Mouse (Mus musculus): ENCODE measurements at regions not wholly inside any gene's neighbourhood (a gene's known extent, or its start where the extent isn't known, plus 50 kb on each side); places are given as distances from the start of the nearest gene placed in this dataset.

DNA sequence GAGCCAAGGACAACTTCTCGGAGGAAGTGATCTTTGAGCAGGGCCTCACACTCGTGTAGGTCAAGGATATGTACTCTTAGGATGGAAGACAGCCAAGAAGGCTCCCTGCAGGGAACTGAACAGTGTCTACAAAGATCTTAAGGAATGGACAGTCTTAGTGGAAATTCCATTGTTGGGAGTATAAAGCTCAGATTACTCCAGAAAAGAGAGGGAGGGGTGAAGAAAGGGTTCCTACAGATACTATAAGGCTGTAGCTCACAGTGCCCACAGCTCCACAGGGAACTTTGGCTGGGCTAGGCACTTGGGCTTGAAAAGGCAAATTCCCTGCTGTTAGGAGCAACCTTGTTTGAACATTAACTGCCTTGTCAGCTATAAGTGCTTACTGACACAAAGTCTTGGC lies 85.6 kb upstream of the Slc1a4 start:
- H3K4me2 ChIP-seq (ENCODE audit: insufficient read depth, low read depth, poor library complexity, severe bottlenecking), result no peak overlapping the region
- no peaks in the 10 kb centered on the region for H3K27me3 ChIP-seq (replicated peaks)
- peaks cover 0 to 5% of the 10 kb centered on the region in 2 experiments; a peak in 1 of 4 replicates for H3K4me1 ChIP-seq (ENCODE audit: control insufficient read depth in 1 of 2, insufficient read depth in 2 of 2)
- dilution Hi-C loops (cut with MboI; ENCODE audit: extremely low pct_ligation_motif_present, extremely low pct_unique_long_range_greater_than_20kb, low sequenced_read_pairs) (no loop called here), in situ Hi-C loops (cut with MboI; ENCODE audit: low pct_ligation_motif_present, low pct_unique_long_range_greater_than_20kb, low sequenced_read_pairs) (loop anchor here (25.0 kb wide), 1 partner anchor 581 kb away; no protein-coding TSS in a partner anchor)
- TF ChIP-seq TBP (conservative IDR thresholded peaks at IDR 0.05; ENCODE audit: low read depth, low read length) (no peak), POLR2AphosphoS2 (IDR thresholded peaks at IDR 0.05; ENCODE audit: low read depth, low read length) (no peak), POLR2A (IDR thresholded peaks at IDR 0.05; ENCODE audit: low read depth, low read length) (no peak), IRF4 (IDR thresholded peaks at IDR 0.05; ENCODE audit: low read depth, low read length) (no peak)
- no peaks in the 10 kb centered on the region for H3K36me3 ChIP-seq (replicated peaks in 1 of 2; ENCODE audit: control insufficient read depth in 1 of 2, insufficient read depth in 1 of 2, low read length in 1 of 2)
- no peak overlapping the region for H3K9ac ChIP-seq (ENCODE audit: insufficient read depth, low read depth)
- no peak for DNase-seq (ENCODE audit: extremely low read depth)
- no peak overlapping the region for H3K4me3 ChIP-seq (replicated peaks in 1 of 3; ENCODE audit: low read depth in 2 of 3, low read length in 2 of 3, poor library complexity in 1 of 3)
- H3K79me2 ChIP-seq (replicated peaks; ENCODE audit: control insufficient read depth, extremely low read depth, insufficient read depth, poor library complexity, severe bottlenecking), result no peaks in the 10 kb centered on the region
- no peak overlapping the region for H3K27ac ChIP-seq (ENCODE audit: insufficient read depth, low read depth)
- H3K9me3 ChIP-seq (replicated peaks; ENCODE audit: low read length), result peaks cover 43% of the 10 kb centered on the region

DNA sequence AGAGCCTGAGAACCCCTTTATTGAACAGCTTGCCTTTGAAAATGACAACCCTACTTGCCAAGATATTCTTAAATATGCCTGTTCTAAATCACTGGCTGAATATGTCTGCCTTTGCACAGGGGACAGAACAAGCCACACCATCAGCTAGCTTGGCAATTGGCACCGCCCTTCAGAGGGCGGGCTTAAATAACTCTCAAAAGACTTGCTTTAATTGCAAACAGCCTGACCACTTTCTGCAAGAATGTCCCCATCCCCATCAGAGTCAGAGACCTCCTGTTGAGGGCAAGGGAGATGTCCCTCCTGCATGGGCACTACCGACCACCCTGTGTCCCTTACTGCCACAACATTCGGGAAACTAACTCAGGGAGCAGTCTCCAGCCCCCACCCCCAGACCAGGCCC lies 88.4 kb upstream of the Slc1a4 start:
- H3K79me2 ChIP-seq (replicated peaks; ENCODE audit: control insufficient read depth, extremely low read depth, insufficient read depth, poor library complexity, severe bottlenecking), result no peaks in the 10 kb centered on the region

DNA sequence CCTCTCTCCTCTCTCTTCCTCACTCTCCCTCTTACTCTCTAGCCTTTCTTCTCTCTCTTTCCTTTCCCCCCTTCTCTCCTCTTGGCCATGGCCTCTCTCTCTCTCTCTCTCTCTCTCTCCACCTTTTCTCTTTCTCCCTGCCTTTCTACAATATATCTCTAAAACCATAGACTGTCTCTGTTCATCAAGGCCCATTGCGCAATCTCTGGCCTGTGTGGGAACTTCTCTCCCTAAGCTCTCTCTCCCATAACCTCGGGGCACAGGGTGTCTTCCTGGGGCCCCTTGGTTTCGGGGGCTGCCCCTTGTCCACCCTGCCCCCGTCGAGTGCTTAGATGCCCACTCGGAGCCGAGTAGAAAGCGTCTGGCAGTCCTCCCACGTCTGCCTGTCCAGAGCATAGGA lies 103.5 kb upstream of the Slc1a4 start:
- Histone ChIP-seq H3K4me2 (ENCODE audit: insufficient read depth, low read depth, poor library complexity, severe bottlenecking) (no peak overlapping the region), H3K27me3 (replicated peaks) (peaks cover 1% of the 10 kb centered on the region), H3K9me3 (replicated peaks; ENCODE audit: low read length) (no peaks in the 10 kb centered on the region), H3K9ac (ENCODE audit: insufficient read depth, low read depth) (no peak overlapping the region), H3K4me3 (replicated peaks in 1 of 3; ENCODE audit: low read depth in 2 of 3, low read length in 2 of 3, poor library complexity in 1 of 3) (no peak overlapping the region), H3K4me1 (ENCODE audit: control insufficient read depth in 1 of 2, insufficient read depth in 2 of 2) (no peaks in the 10 kb centered on the region), H3K36me3 (replicated peaks in 1 of 2; ENCODE audit: control insufficient read depth in 1 of 2, insufficient read depth in 1 of 2, low read length in 1 of 2) (no peaks in the 10 kb centered on the region), H3K27ac (ENCODE audit: insufficient read depth, low read depth) (no peak overlapping the region), H3K79me2 (replicated peaks; ENCODE audit: control insufficient read depth, extremely low read depth, insufficient read depth, poor library complexity, severe bottlenecking) (no peaks in the 10 kb centered on the region)
- in situ Hi-C loops (cut with MboI; ENCODE audit: low pct_ligation_motif_present, low pct_unique_long_range_greater_than_20kb, low sequenced_read_pairs) (no loop called here), dilution Hi-C loops (cut with MboI; ENCODE audit: extremely low pct_ligation_motif_present, extremely low pct_unique_long_range_greater_than_20kb, low sequenced_read_pairs) (no loop called here)
- DNase-seq (ENCODE audit: extremely low read depth), result no peak
- no peak for TF ChIP-seq SIN3A (IDR thresholded peaks at IDR 0.05; ENCODE audit: low read length)
- TF ChIP-seq PAX5 (IDR thresholded peaks at IDR 0.05; ENCODE audit: low read length), result no peak
- TF ChIP-seq MAZ (IDR thresholded peaks at IDR 0.05; ENCODE audit: low read depth, low read length), result no peak
- TF ChIP-seq TBP (conservative IDR thresholded peaks at IDR 0.05; ENCODE audit: low read depth, low read length), result no peak
- TF ChIP-seq E2F4 (IDR thresholded peaks at IDR 0.05; ENCODE audit: insufficient replicate concordance, low read depth, low read length), result no peak
- TF ChIP-seq SMC3 (IDR thresholded peaks at IDR 0.05; ENCODE audit: low read depth, low read length), result no peak
- no peak for TF ChIP-seq CHD1 (IDR thresholded peaks at IDR 0.05; ENCODE audit: low read depth, low read length)
- no peak for TF ChIP-seq BHLHE40 (IDR thresholded peaks at IDR 0.05; ENCODE audit: low read depth, low read length)
- TF ChIP-seq ZNF384 (IDR thresholded peaks at IDR 0.05; ENCODE audit: low read depth, low read length), result no peak
- no peak for TF ChIP-seq ETS1 (conservative IDR thresholded peaks at IDR 0.05; ENCODE audit: low read depth, low read length)
- no peak for TF ChIP-seq CTCF (conservative IDR thresholded peaks at IDR 0.05 in 1 of 2, IDR thresholded peaks at IDR 0.05 in 1 of 2; ENCODE audit: low read depth in 2 of 2, low read length in 2 of 2)
- no peak for TF ChIP-seq MXI1 (IDR thresholded peaks at IDR 0.05; ENCODE audit: low read depth, low read length)
- TF ChIP-seq JUN (IDR thresholded peaks at IDR 0.05; ENCODE audit: insufficient read depth, low read depth, low read length), result no peak
- TF ChIP-seq POLR2AphosphoS2 (IDR thresholded peaks at IDR 0.05; ENCODE audit: low read depth, low read length), result no peak
- TF ChIP-seq MYC (IDR thresholded peaks at IDR 0.05; ENCODE audit: low read depth, low read length), result no peak
- no peak for TF ChIP-seq GABPA (IDR thresholded peaks at IDR 0.05; ENCODE audit: insufficient replicate concordance, low read depth, low read length)

More for the DNA sequence above, 88.4 kb upstream of the Slc1a4 start:
- Histone ChIP-seq H3K4me1 (ENCODE audit: control insufficient read depth in 1 of 2, insufficient read depth in 2 of 2) (peaks cover 0 to 5% of the 10 kb centered on the region in 2 experiments; a peak in 1 of 4 replicates), H3K4me2 (ENCODE audit: insufficient read depth, low read depth, poor library complexity, severe bottlenecking) (no peak overlapping the region; the same call in 1 of the 2 replicates), H3K27ac (ENCODE audit: insufficient read depth, low read depth) (no peak overlapping the region), H3K4me3 (replicated peaks in 1 of 3; ENCODE audit: low read depth in 2 of 3, low read length in 2 of 3, poor library complexity in 1 of 3) (no peak overlapping the region), H3K27me3 (replicated peaks) (no peaks in the 10 kb centered on the region), H3K9ac (ENCODE audit: insufficient read depth, low read depth) (no peak overlapping the region), H3K36me3 (replicated peaks in 1 of 2; ENCODE audit: control insufficient read depth in 1 of 2, insufficient read depth in 1 of 2, low read length in 1 of 2) (no peaks in the 10 kb centered on the region), H3K9me3 (replicated peaks; ENCODE audit: low read length) (peaks cover 29% of the 10 kb centered on the region)
- no peak for DNase-seq (ENCODE audit: extremely low read depth)
- TF ChIP-seq MYC (IDR thresholded peaks at IDR 0.05; ENCODE audit: low read depth, low read length) (no peak), TCF12 (IDR thresholded peaks at IDR 0.05; ENCODE audit: low read depth, low read length) (no peak), UBTF (IDR thresholded peaks at IDR 0.05; ENCODE audit: low read depth, low read length) (no peak), ZMIZ1 (IDR thresholded peaks at IDR 0.05; ENCODE audit: low read depth, low read length) (no peak), ETS1 (conservative IDR thresholded peaks at IDR 0.05; ENCODE audit: low read depth, low read length) (no peak), ELF1 (IDR thresholded peaks at IDR 0.05; ENCODE audit: low read depth, low read length) (no peak)
- in situ Hi-C loops (cut with MboI; ENCODE audit: low pct_ligation_motif_present, low pct_unique_long_range_greater_than_20kb, low sequenced_read_pairs) (loop anchor here (25.0 kb wide), 1 partner anchor 584 kb away; no protein-coding TSS in a partner anchor), dilution Hi-C loops (cut with MboI; ENCODE audit: extremely low pct_ligation_motif_present, extremely low pct_unique_long_range_greater_than_20kb, low sequenced_read_pairs) (no loop called here)

Data from CH12.LX (cell line).